Mouse (Mus musculus) cortical plate, adult 2 months (tissue): ENCODE results near the gene Pgam2. TPM values are rescaled to one million over a fixed set of nuclear protein-coding genes. Genes with fewer than 3 reads are reported as not detected.
"Not testable (repeated sequence)": the region's sequence is repeated elsewhere in the genome, so short reads cannot be mapped to it uniquely, and the experiment has no call there.

Experiments
- H3K27ac ChIP-seq: fragments of 200-500 bp; 2 replicates; pipeline ENCODE4 v1.5.1; 2012; ENCODE audit warnings: low read length, control low read depth, inconsistent platforms; ENCODE audit not compliant: insufficient read depth
- H3K4me1 ChIP-seq: fragments of 200-500 bp; 2 replicates; pipeline ENCODE4 v1.6.1; 2011; ENCODE audit warnings: low read length; ENCODE audit not compliant: control insufficient read depth, insufficient read depth
- H3K4me3 ChIP-seq: fragments of 200-500 bp; 2 replicates; pipeline ENCODE4 v1.5.1; 2011; ENCODE audit warnings: mild to moderate bottlenecking, low read length, control low read depth; ENCODE audit not compliant: insufficient read depth
- CTCF ChIP-seq: fragments of 200-500 bp; IDR thresholded peaks from 2 replicates; pipeline ENCODE4 v1.5.1; 2011; ENCODE audit warnings: mild to moderate bottlenecking, control low read depth, low read length; ENCODE audit not compliant: insufficient read depth; ENCODE audit errors: extremely low read depth
- POLR2A ChIP-seq: fragments of 200-500 bp; IDR thresholded peaks from 2 replicates; pipeline ENCODE4 v1.6.1; 2011; ENCODE audit warnings: mild to moderate bottlenecking, low read length, control low read depth; ENCODE audit not compliant: insufficient read depth; ENCODE audit errors: extremely low read depth
- polyA plus RNA-seq: library from polyadenylated mRNA; depleted of rRNA; stranded (reverse); fragments of >200 nt; gene quantifications from 2 replicates; pipeline ENCODE4 v1.2.3, GENCODE M21; 2012

The Pgam2 gene
- polyA plus RNA-seq, 1 experiment: 7.7 TPM

GRCm38 (mm10) chr11:5813381-5813780, 9.8 kb upstream of the Pgam2 start:
- no peak overlapping the region for H3K27ac ChIP-seq
- no peak overlapping the region for H3K4me3 ChIP-seq
- no peaks in the 10 kb centered on the region; the same call in 1 of the 2 replicates for H3K4me1 ChIP-seq
- TF ChIP-seq POLR2A (no peak), CTCF (no peak)

GRCm38 (mm10) chr11:5809487-5809886, 6.0 kb upstream of the Pgam2 start:
- H3K4me3 ChIP-seq, H3K27ac ChIP-seq, H3K4me1 ChIP-seq: not testable (repeated sequence)

DNA sequence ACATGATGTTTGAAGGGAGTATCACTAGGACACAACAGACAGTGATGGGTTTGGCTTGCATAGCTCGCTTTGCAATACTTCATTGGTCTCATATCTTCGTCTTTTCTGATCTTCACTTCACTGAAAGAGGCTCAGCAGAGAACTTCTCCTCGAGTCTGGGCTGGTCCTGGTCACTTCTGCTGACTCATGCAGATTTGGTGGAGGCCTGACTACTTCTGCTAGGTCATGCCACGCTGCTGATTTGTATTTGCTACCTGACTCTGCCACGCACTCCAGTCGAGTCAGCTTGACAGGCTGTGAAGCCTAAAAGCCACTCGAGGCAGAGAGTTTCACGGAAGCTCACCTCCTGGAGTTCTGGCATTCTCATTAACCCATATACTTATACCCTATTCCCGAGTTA, 4.4 kb upstream of the Pgam2 start:
- no peak overlapping the region for H3K4me3 ChIP-seq
- TF ChIP-seq CTCF (no peak), POLR2A (no peak)
- no peaks in the 10 kb centered on the region for H3K4me1 ChIP-seq
- H3K27ac ChIP-seq: no peak overlapping the region

DNA sequence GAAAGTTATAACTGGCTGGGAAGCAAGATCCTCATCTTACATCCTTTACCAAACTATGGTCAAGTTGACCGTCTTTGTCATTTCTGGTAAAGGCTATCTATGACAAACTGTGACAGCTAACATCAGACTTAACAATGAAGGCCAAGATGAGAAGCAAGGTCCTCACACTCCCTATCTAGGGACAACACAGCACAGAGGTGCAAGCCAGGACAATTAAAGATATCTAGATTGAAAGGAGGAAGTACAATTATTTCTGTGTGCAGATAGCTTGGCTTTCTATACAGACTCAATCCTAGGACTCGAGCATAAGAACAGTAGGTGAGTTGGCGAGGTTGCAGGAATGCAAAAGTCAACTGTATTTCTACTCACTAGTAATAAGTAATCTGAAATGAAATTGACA, 2.2 kb upstream of the Pgam2 start:
- TF ChIP-seq POLR2A (no peak), CTCF (no peak)
- no peaks in the 10 kb centered on the region; the same call in 1 of the 2 replicates for H3K4me1 ChIP-seq
- H3K27ac ChIP-seq: no peak overlapping the region
- H3K4me3 ChIP-seq: no peak overlapping the region

- Histone ChIP-seq H3K4me3 (no peak overlapping the region), H3K4me1 (no peaks in the 10 kb centered on the region; the same call in 1 of the 2 replicates), H3K27ac (no peak overlapping the region)
- TF ChIP-seq POLR2A (no peak), CTCF (no peak)
Measured at GRCm38 (mm10) chr11:5804174-5804573, 641 bp upstream of the Pgam2 start.

DNA sequence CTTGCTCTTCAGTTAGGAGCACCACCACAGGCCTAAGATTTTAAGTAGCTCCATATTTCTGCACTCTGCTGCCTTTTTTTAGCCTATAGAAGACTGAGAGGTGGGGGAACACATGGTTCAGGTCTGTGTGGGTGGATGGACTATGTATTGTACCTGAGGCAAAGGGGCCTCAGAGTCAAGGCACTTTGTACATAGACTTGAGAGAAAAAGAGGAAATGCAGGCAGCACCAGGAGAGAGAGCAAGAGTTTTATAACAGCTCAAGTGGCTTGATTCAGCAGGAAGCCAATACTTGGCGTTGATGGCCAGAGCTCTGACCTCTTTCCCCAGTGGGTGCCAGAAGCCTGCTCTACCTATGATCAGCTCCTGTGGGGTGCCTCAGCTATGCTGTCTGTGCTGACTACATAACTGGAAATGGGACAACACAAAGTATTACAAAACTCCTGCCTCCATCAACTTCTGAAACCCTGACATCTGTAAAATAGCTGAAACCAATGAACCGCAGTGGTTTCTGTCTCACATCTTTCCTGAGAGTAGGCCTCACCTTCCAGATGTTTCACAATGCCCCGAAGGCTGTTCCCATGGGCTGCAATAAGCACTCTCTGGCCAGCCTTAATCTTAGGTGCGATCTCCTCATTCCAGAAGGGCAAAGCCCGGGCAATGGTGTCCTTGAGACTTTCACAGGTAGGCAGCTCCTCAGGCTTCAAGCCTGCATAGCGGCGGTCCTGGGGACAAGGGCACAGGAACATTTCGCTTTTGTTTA, 896 bp downstream of the Pgam2 start:
- TF ChIP-seq CTCF: no peak
- Histone ChIP-seq H3K4me3 (no peak overlapping the region), H3K27ac (no peak overlapping the region), H3K4me1 (no peaks in the 10 kb centered on the region; the same call in 1 of the 2 replicates)

DNA sequence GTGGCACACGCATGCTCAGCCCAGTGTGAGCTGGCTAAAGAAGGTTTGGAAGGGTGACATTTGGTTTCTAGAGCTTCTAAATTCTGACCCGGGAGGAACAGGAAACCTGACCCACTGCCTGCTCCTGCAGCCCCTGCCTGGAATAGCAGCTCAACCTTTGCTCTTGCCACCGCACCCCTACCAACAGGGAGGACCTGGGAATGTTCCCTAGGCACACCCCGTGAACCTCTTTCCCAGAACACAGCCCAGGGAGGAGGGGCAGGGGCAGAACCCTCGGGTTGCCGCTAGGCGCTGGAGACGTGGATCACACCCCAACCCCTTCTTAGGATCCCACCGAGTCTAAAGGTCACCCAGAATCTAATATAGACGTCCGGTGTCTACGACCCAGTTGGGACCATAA, 1.5 kb downstream of the Pgam2 start:
- Histone ChIP-seq H3K27ac (no peak overlapping the region), H3K4me1 (no peaks in the 10 kb centered on the region; the same call in 1 of the 2 replicates), H3K4me3 (no peak overlapping the region)
- TF ChIP-seq CTCF: no peak
- no peak for TF ChIP-seq POLR2A

DNA sequence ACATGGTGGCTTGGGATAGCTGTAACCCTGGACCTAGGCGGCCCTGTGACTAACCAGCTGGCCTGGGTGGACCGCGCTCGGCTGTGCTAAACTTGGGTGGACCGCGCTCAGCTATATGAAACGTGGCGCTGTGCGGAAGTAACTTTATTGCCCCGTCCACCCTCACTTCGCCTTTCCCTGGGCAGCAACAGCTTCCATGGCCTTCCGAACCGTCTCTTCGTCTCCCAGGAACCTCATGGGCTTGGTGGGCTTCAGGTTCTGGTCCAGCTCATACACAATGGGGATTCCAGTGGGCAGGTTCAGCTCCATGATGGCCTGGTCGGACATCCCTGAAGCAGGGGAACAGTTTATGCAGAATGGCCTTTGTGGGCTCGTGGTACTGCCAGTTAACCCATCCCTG, 2.0 kb downstream of the Pgam2 start:
- TF ChIP-seq CTCF (no peak), POLR2A (no peak)
- no peak overlapping the region for H3K27ac ChIP-seq

GRCm38 (mm10) chr11:5799621-5800490, 3.7 kb downstream of the Pgam2 start:
- H3K27ac ChIP-seq: no peak overlapping the region
- H3K4me1 ChIP-seq: no peaks in the 10 kb centered on the region; the same call in none of the 2 replicates
- no peak for TF ChIP-seq POLR2A
- TF ChIP-seq CTCF: no peak
- no peak overlapping the region for H3K4me3 ChIP-seq

More for the DNA sequence above, 2.0 kb downstream of the Pgam2 start:
- H3K4me1 ChIP-seq: no peaks in the 10 kb centered on the region; the same call in 1 of the 2 replicates
- H3K4me3 ChIP-seq: no peak overlapping the region

DNA sequence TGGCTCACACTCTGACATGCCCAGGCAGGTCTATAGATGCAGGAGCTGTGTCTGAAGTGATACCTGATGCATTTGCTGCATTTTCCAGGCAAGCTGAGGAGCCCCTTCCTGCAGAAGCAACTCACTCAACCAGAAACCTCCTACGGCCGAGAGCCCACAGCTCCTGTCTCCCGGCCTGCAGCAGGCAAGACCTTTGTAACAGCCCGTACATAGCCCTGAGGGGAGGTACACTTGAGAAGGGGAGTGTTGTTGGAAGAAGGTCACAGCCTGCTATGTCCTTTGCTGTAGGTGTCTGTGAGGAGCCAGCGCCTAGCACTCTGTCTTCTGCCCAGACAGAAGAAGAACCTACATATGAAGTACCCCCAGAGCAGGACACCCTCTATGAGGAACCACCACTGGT, 5.6 kb downstream of the Pgam2 start:
- no peak overlapping the region for H3K4me3 ChIP-seq
- TF ChIP-seq POLR2A: no peak
- no peak for TF ChIP-seq CTCF
- no peak overlapping the region for H3K27ac ChIP-seq
- no peaks in the 10 kb centered on the region; the same call in none of the 2 replicates for H3K4me1 ChIP-seq
